Comparison of ENCODE assay signal across 27 mouse cellular contexts in genomic region chr19:31507831-31508230, GRCm38 (mm10).
DNase-seq lines count a peak whose midpoint lies in the region; ATAC-seq and TF ChIP-seq lines count a peak whose summit lies in the region.
"Had no signal": no experiment of that assay in that cellular context is flagged by ENCODE, and none has a peak within 500 bp of the region (broad histone marks: within the 10 kb centered on the region; RNA-seq: fewer than 3 reads in every experiment).

No protein-coding gene starts in this region.

- peak; percentile 49 for DNase-seq in limb, embryonic 14.5 days (ENCODE audit: low spot score)
- no peak for DNase-seq in limb, embryonic 10.5 days (ENCODE audit: low spot score)
- DNase-seq in 416B (ENCODE audit: low read depth), result peak; percentile 6
- DNase-seq in MN1 (ENCODE audit: low spot score), result no peak
- no peak for DNase-seq in urinary bladder, postnatal 4 days (ENCODE audit: low spot score in 2 of 2)
- DNase-seq: adrenal gland, adult 8-10 months; adrenal gland, postnatal 25 days; cerebellum, adult 11-12 months; cerebellum, adult 8-10 months; cerebellum, postnatal 10 days; gastrocnemius, adult 2 months; gastrocnemius, postnatal 14 days; heart, adult 18-20 months; heart, postnatal 14 days; heart, postnatal 4 days had no signal

- H3K27ac ChIP-seq in limb, embryonic 14.5 days (replicated peaks; ENCODE audit: low read depth, low read length), result no peak overlapping the region
- H3K27ac ChIP-seq in limb, embryonic 10.5 days, result no peak overlapping the region
- H3K27ac ChIP-seq: embryonic facial prominence, embryonic 13.5 days; forebrain, embryonic 10.5 days; forebrain, embryonic 13.5 days; gastrocnemius, adult 2 months; heart, embryonic 10.5 days; heart, embryonic 13.5 days; hindbrain, embryonic 14.5 days; hindbrain, postnatal 0 days had no signal

- H3K9me3 ChIP-seq in limb, embryonic 14.5 days (ENCODE audit: control insufficient read depth, low read length), result no peaks in the 10 kb centered on the region
- H3K9me3 ChIP-seq in limb, embryonic 10.5 days (replicated peaks), result no peaks in the 10 kb centered on the region
- H3K9me3 ChIP-seq: embryonic facial prominence, embryonic 13.5 days; forebrain, embryonic 10.5 days; forebrain, embryonic 13.5 days; heart, embryonic 10.5 days; heart, embryonic 13.5 days had no signal

- no peaks in the 10 kb centered on the region for H3K36me3 ChIP-seq in limb, embryonic 14.5 days (ENCODE audit: control insufficient read depth, insufficient read depth, low read length)
- no peaks in the 10 kb centered on the region for H3K36me3 ChIP-seq in limb, embryonic 10.5 days
- H3K36me3 ChIP-seq: embryonic facial prominence, embryonic 13.5 days; forebrain, embryonic 10.5 days; heart, embryonic 10.5 days had no signal

- H3K4me1 ChIP-seq in limb, embryonic 14.5 days (ENCODE audit: control insufficient read depth, insufficient read depth, low read length), result peaks cover 3% of the 10 kb centered on the region; the same call in 1 of the 2 replicates
- peaks cover 5% of the 10 kb centered on the region; the same call in 1 of the 2 replicates for H3K4me1 ChIP-seq in limb, embryonic 10.5 days
- H3K4me1 ChIP-seq: forebrain, embryonic 10.5 days; forebrain, embryonic 13.5 days; heart, embryonic 10.5 days had no signal

- no peak overlapping the region for H3K4me2 ChIP-seq in limb, embryonic 14.5 days (replicated peaks; ENCODE audit: low read depth, low read length, severe bottlenecking)
- H3K4me2 ChIP-seq: embryonic facial prominence, embryonic 13.5 days; forebrain, embryonic 13.5 days; heart, embryonic 13.5 days; hindbrain, embryonic 14.5 days had no signal

- no peak for ATAC-seq in limb, embryonic 14.5 days (ENCODE audit: low FRiP score, low read depth)
- ATAC-seq in granulocyte monocyte progenitor cell, adult 5-6 weeks (replicated peaks; ENCODE audit: poor library complexity, severe bottlenecking), result peak; percentile 52; the same call in 1 of the 2 replicates
- no peak for ATAC-seq in activated CD4-positive, CD25-positive, alpha-beta regulatory T cell, adult 4 months
- ATAC-seq: forebrain, embryonic 13.5 days; forebrain, embryonic 16.5 days; hindbrain, postnatal 0 days; inflammation-experienced regulatory T-cells, adult 6 months; intestine, embryonic 16.5 days had no signal

- no peak for TF ChIP-seq POLR2A in limb, embryonic 14.5 days (IDR thresholded peaks at IDR 0.05; ENCODE audit: borderline replicate concordance, extremely low read depth, insufficient read depth, insufficient read length)

- 48% methylated on average over 3 of the region's 3 CpGs for WGBS in limb, embryonic 14.5 days
- WGBS in limb, embryonic 10.5 days, result 86% methylated on average over 3 of the region's 3 CpGs

- H3K27me3 ChIP-seq in limb, embryonic 14.5 days (ENCODE audit: control insufficient read depth, insufficient read depth, low read length), result no peaks in the 10 kb centered on the region
- H3K27me3 ChIP-seq in limb, embryonic 10.5 days (ENCODE audit: low read depth, poor library complexity, severe bottlenecking), result no peaks in the 10 kb centered on the region
- H3K27me3 ChIP-seq: embryonic facial prominence, embryonic 13.5 days; forebrain, embryonic 13.5 days; heart, embryonic 13.5 days had no signal

- no peak overlapping the region for H3K4me3 ChIP-seq in limb, embryonic 14.5 days (replicated peaks; ENCODE audit: low read length)
- H3K4me3 ChIP-seq in limb, embryonic 10.5 days, result no peak overlapping the region
- H3K4me3 ChIP-seq: embryonic facial prominence, embryonic 13.5 days; forebrain, embryonic 10.5 days; forebrain, embryonic 13.5 days; gastrocnemius, adult 2 months; heart, embryonic 10.5 days; heart, embryonic 13.5 days had no signal

- H3K9ac ChIP-seq in limb, embryonic 14.5 days (ENCODE audit: low read depth, low read length, severe bottlenecking), result no peak overlapping the region
- H3K9ac ChIP-seq: embryonic facial prominence, embryonic 13.5 days; forebrain, embryonic 13.5 days; heart, embryonic 13.5 days; hindbrain, embryonic 14.5 days had no signal

Comparison
In these comparisons a context has a peak if more than half of its experiments do, and no peak if none do; other contexts are left out.
1. DNase-seq: peak in limb, embryonic 14.5 days (single experiment) and 416B (single experiment); none in limb, embryonic 10.5 days (single experiment), MN1 (single experiment) and urinary bladder, postnatal 4 days (0 of 2).